Mouse (Mus musculus): ENCODE measurements around the gene Prr11.
A peak's percentile ranks its signal among the peaks of the same experiment; 100 is the strongest.

The Prr11 gene

DNA sequence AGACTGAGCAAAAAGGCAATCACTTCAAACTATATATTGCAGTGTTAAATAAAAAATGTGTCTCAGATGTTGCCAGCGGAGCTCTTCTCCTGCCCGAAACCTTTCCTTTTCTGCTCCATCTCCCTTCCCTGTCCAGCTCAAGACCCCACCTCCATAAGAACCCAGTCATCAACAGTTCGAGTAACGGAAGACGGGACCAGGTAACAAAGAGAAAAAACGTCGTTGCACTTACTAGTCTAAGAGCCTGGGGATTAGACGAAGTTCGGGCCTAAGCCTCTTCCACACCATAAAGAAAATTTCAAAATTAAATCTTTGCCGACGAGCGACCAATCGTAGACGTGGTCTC is at the start of gene Prr11:
Prr11 (minus strand) TSS at position 300 of the 346 bp plus-strand sequence.
- no peak for DNase-seq (ENCODE audit: low spot score in 2 of 2)

DNA sequence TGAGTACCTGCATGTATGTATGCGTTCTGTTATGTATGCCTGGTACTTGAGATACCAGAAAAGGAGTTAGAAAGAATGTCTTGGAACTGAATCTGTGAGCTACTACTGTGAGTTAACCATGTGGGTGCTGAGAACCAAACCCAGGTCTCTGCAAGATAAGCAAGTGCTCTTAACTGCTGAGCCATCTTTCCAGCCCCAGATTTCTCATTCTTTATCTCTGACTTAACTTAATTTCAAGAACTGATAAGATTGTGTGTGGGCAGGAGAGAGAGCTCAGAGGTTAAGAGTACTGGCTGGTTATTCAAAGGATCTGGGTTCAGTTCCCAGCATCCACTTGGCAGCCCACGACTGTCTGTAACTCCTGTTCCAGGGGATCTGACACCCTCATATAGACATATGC is 49.5 kb upstream of the Prr11 start:
- DNase-seq (ENCODE audit: low spot score in 2 of 2), result no peak

DNA sequence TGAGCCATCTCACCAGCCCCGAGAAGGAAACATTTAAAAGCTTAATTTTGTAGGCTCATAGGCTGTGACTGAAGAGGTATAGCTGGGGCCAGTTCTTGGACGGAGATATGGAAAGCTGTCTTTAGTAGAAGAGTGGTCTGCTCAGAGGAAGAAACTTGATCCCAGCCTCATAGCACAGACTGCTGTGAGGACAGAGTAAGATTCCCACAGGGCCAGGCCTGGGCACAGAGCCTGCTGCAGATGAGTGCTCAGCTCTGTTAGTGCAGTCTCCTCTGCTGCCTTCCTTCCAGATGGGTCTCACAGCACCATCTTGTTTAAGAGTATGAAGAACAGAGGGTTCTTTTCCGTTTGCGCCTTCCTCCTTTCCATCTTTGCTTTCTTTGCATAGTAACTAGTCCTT is 27.7 kb upstream of the Prr11 start:
- DNase-seq (ENCODE audit: low spot score in 2 of 2), result no peak

GRCm38 (mm10) chr11:87126824-87127816 is 18.6 kb upstream of the Prr11 start, which contains the start of gene Trim37:
Gene Trim37, plus strand, starts transcription at chr11:87127077.
- DNase-seq (ENCODE audit: low spot score in 2 of 2), result peak; percentile 69 to 76

GRCm38 (mm10) chr11:87126281-87126823 is 17.8 kb upstream of the Prr11 start:
- DNase-seq (ENCODE audit: low spot score in 2 of 2), result no peak

GRCm38 (mm10) chr11:87125562-87125961 is 17.1 kb upstream of the Prr11 start:
- no peak for DNase-seq (ENCODE audit: low spot score in 2 of 2)

DNA sequence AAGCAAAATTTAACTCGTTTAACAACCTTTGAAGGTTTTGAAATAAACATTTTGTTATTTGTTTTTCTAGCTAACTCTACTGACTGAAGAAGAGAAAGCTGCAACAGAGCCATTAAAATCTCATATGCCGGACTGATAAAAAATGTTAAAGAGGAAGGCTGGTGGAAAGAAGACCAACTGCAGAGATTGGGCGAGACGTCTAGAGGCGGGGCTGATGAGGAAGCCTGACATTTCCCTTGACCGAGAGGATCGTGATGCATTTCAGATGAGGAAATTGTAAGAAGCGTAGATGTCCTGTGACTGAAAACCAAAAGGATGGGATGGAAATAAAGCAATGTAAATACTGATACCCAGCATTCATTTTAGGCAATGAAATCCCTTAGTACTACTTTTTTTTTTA is 13.4 kb upstream of the Prr11 start:
- DNase-seq (ENCODE audit: low spot score in 2 of 2), result no peak

DNA sequence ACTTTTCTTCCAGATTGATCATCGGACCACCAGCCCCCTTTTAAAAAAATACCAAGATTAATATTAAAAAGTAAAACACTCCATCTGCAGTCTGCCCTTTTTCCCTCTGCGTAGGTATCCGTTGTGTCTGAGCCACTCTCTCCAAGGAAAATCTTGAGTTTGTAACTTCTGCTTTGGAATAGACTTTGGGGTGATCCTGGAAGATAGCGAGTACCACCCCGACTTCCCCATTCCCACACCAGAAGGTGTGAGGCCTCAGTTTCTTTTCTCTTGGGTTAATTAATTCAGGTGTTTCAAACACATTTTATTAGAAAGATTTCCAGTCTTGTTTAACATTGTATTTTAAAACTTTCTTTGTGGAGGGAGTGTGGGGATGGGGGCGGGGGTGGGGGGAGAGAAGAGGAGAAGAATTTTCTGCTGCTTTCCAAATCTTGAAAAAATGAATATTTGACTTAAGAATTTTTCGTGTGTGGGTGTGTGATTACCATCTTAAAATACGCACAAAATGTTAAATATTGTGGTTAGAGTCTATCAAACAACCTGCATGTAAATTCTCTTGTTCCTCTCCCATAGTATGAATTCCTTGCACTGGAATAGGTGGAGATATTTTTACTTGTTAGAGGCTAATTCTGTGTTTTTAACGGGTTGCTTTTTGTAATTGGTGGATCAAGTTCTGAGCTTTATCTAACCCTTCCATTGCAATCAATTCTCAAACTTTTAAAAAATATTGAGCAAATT is 1.8 kb upstream of the Prr11 start:
- DNase-seq (ENCODE audit: low spot score in 2 of 2), result no peak

GRCm38 (mm10) chr11:87109519-87110171 is 1.1 kb upstream of the Prr11 start:
- DNase-seq (ENCODE audit: low spot score in 2 of 2), result peak in 1 of 2 experiments; percentile 36

DNA sequence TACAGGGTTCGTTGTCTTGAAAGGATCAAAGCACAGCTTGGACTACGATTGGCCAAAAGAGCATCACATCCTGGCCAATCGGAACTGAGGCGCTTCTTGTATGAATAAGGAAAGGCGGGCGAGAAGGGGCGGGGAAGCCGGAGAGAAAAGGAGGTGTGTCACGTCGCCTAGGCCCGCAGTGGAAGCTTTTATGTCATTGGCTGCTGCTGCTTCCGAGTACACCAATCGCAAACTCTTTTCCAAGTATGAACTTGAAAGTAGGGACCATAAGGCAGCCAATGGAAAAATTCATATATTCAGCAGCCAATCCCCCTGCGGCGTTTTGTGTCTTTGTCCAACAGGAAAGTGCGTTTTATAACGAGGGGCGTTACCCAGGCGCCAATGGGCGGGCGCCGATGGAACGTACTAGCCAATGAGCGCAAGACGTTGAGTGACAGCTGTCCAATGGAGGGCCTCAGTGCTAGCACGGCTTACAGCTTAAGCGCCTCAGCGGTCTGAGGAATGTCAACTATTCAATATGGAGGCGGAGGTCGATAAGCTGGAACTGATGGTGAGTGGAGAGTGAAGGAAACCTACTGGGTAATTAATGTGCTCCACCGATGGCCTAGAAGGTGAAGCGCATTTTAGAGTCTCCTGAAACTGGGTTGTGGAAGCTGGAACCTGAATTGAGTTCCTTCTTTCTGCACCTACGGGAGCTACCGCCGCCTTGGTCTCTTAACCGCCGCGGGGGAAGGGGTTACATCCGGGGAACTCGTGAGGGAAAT is 429 bp upstream of the Prr11 start, which contains the start of gene Ska2:
Ska2 (plus strand) TSS at position 480 of the 764 bp plus-strand sequence.
- DNase-seq (ENCODE audit: low spot score in 2 of 2), result peak; percentile 92 to 98

- no peak for DNase-seq (ENCODE audit: low spot score in 2 of 2)
These were observed 21.4 kb downstream of the Prr11 start for GRCm38 (mm10) chr11:87087142-87087541.

GRCm38 (mm10) chr11:87086290-87086984 is 22.1 kb downstream of the Prr11 start, which contains the start of gene Smg8:
Gene Smg8, minus strand, starts transcription at chr11:87086774.
- DNase-seq (ENCODE audit: low spot score in 2 of 2), result peak; percentile 63 to 74

GRCm38 (mm10) chr11:87085461-87085860 is 23.0 kb downstream of the Prr11 start:
- DNase-seq (ENCODE audit: low spot score in 2 of 2), result no peak

- no peak for DNase-seq (ENCODE audit: low spot score in 2 of 2)
These were observed 24.8 kb downstream of the Prr11 start for GRCm38 (mm10) chr11:87083712-87084111.

DNA sequence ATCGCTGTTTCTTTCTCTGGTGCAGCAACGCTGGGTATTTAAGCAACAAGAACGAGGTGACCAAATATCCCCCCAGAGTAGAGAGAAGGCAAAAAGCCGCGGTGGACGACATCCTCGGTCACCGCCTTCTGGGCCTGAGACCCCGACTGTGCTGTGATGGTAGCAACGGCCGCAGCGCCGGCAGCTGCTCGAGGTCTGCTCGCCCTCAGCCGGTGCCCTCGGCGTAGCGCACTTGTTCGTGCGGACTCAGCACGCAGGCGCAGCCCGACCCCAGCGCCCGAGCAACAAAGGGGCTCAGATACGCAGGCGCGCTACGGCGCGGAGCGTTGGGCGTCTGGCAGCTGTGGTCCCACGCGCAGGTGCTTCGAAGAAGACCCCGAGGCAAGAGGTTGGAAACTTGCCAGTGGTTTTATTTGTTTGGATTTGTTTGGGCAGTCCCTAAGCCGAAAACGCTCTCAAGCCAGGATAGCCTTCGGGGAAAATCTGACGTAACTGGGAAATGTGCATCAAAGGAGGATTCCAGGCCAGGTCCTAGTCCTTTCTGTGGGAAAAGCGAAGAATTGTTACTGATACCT is 34.6 kb downstream of the Prr11 start, which contains the start of gene Gdpd1:
Gdpd1 (minus strand) TSS at position 197 of the 575 bp plus-strand sequence.
- peak; percentile 89 to 92 for DNase-seq (ENCODE audit: low spot score in 2 of 2)

- peak in 1 of 2 experiments; percentile 20 for DNase-seq (ENCODE audit: low spot score in 2 of 2)
These were observed 35.1 kb downstream of the Prr11 start for GRCm38 (mm10) chr11:87073343-87073865.

DNA sequence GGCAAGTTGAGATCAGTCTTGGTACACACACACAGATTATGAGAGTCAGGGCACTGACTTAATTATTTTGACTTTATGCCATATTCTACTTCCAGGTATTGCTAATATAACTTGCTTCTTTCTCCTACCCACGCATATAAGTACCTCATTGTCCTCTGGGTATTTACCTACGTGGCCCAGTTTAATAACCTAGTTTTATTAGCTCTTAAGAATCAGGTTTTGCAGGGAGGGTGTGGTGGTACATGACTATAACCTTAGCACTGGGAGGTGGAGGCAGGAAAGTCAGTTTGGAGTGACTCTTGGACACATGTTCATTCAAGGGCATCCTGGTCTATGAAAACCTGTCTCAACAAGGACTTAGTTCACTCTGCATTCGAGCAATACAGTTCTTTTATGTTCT is 46.4 kb downstream of the Prr11 start:
- DNase-seq (ENCODE audit: low spot score in 2 of 2), result no peak

GRCm38 (mm10) chr11:87060410-87060809 is 48.1 kb downstream of the Prr11 start:
- DNase-seq (ENCODE audit: low spot score in 2 of 2), result no peak

DNA sequence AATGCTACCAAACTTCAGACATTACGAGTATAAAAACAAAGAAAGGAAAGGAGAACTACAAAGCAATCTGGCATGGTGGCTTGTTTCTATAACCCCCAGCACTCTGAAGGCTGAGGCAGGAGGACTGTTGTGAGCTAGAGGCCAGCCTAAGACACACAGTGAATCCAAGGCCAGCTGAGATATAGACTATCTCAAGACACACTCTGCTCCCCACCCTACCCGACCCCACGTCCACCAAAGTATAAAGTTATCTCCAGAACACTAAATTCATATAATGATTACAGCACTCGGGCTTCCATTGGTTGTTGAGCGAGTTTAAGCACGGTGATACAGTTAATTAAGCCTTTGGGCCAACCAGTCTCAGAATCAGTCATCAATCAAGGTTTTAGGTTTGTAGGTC is 52.2 kb downstream of the Prr11 start:
- DNase-seq (ENCODE audit: low spot score in 2 of 2), result no peak
